Mouse (Mus musculus) bone marrow macrophage, adult 2 months (primary cell): Measurements from ENCODE around the gene Plaa.

Experiments
- CTCF ChIP-seq: IDR thresholded peaks from 2 replicates; pipeline ENCODE4 v1.5.1; 2012; ENCODE audit warnings: low read depth, mild to moderate bottlenecking, low read length, moderate library complexity
- POLR2A ChIP-seq: IDR thresholded peaks from 2 replicates; pipeline ENCODE4 v1.6.1; 2012; ENCODE audit warnings: mild to moderate bottlenecking, low read depth, low read length, borderline replicate concordance

- TF ChIP-seq CTCF (no peak), POLR2A (no peak)
Observed at GRCm38 (mm10) chr4:94649920-94650319, 46.9 kb upstream of the Plaa start, which contains the start of gene Lrrc19.
